Mouse (Mus musculus): ENCODE data around the gene Zfp423. TPM values are rescaled to one million over a fixed set of nuclear protein-coding genes. Genes with fewer than 3 reads are reported as not detected.

The Zfp423 gene
- polyA plus RNA-seq, 1 experiment from 2014 or later: 0.98 TPM

- DNase-seq (ENCODE audit: low spot score): no peak
Measured at GRCm38 (mm10) chr8:87811399-87812068, 147.9 kb downstream of the Zfp423 start.

- DNase-seq (ENCODE audit: low spot score): no peak
Measured at GRCm38 (mm10) chr8:87810771-87811170, 148.6 kb downstream of the Zfp423 start.

- no peak for DNase-seq (ENCODE audit: low spot score)
Measured at GRCm38 (mm10) chr8:87804327-87804900, 155.0 kb downstream of the Zfp423 start.

GRCm38 (mm10) chr8:87803437-87803836 is 156.0 kb downstream of the Zfp423 start:
- DNase-seq (ENCODE audit: low spot score): no peak

- no peak for DNase-seq (ENCODE audit: low spot score)
Measured at GRCm38 (mm10) chr8:87802571-87802970, 156.8 kb downstream of the Zfp423 start.

GRCm38 (mm10) chr8:87800121-87800520 is 159.3 kb downstream of the Zfp423 start:
- DNase-seq (ENCODE audit: low spot score): no peak

GRCm38 (mm10) chr8:87796234-87796633 is 163.2 kb downstream of the Zfp423 start:
- DNase-seq (ENCODE audit: low spot score): no peak

- no peak for DNase-seq (ENCODE audit: low spot score)
Measured at GRCm38 (mm10) chr8:87794639-87795038, 164.8 kb downstream of the Zfp423 start.

GRCm38 (mm10) chr8:87791103-87791502 is 168.3 kb downstream of the Zfp423 start:
- no peak for DNase-seq (ENCODE audit: low spot score)

- DNase-seq (ENCODE audit: low spot score): no peak
Measured at GRCm38 (mm10) chr8:87784641-87785439, 174.6 kb downstream of the Zfp423 start.

- no peak for DNase-seq (ENCODE audit: low spot score)
Measured at GRCm38 (mm10) chr8:87784227-87784626, 175.2 kb downstream of the Zfp423 start.

- DNase-seq (ENCODE audit: low spot score): no peak
Measured at GRCm38 (mm10) chr8:87783198-87783597, 176.2 kb downstream of the Zfp423 start.

GRCm38 (mm10) chr8:87777586-87777985 is 181.8 kb downstream of the Zfp423 start:
- no peak for DNase-seq (ENCODE audit: low spot score)

GRCm38 (mm10) chr8:87775889-87776288 is 183.5 kb downstream of the Zfp423 start:
- DNase-seq (ENCODE audit: low spot score): no peak

GRCm38 (mm10) chr8:87774966-87775365 is 184.4 kb downstream of the Zfp423 start:
- DNase-seq (ENCODE audit: low spot score): no peak

- DNase-seq (ENCODE audit: low spot score): no peak
Measured at GRCm38 (mm10) chr8:87772894-87773502, 186.4 kb downstream of the Zfp423 start.

- DNase-seq (ENCODE audit: low spot score): no peak
Measured at GRCm38 (mm10) chr8:87767882-87768281, 191.5 kb downstream of the Zfp423 start.

GRCm38 (mm10) chr8:87765276-87765675 is 194.1 kb downstream of the Zfp423 start:
- DNase-seq (ENCODE audit: low spot score): no peak

- no peak for DNase-seq (ENCODE audit: low spot score)
Measured at GRCm38 (mm10) chr8:87758750-87759149, 200.6 kb downstream of the Zfp423 start.

- no peak for DNase-seq (ENCODE audit: low spot score)
Measured at GRCm38 (mm10) chr8:87754853-87755252, 204.5 kb downstream of the Zfp423 start.

- DNase-seq (ENCODE audit: low spot score): no peak
Measured at GRCm38 (mm10) chr8:87753636-87754035, 205.8 kb downstream of the Zfp423 start.

- no peak for DNase-seq (ENCODE audit: low spot score)
Measured at GRCm38 (mm10) chr8:87753148-87753547, 206.2 kb downstream of the Zfp423 start.

All from thymus, postnatal 0 days (tissue).